Mouse (Mus musculus) heart, embryonic 16.5 days (tissue): Measurements from ENCODE around the gene Atp1a4. TPM values are rescaled to one million over a fixed set of nuclear protein-coding genes. Genes with fewer than 3 reads are reported as not detected.
"Not testable (repeated sequence)": the region's sequence is repeated elsewhere in the genome, so short reads cannot be mapped to it uniquely, and the experiment has no call there.

ENCODE experiments used
- ATAC-seq: fragments of 200-750 bp; cut with Nextera tagmentation; replicated peaks from 2 replicates; pipeline ENCODE4 v1.8.0; 2017; ENCODE audit warnings: moderate number of reproducible peaks; ENCODE audit not compliant: insufficient read depth, low FRiP score; ENCODE audit errors: extremely low read depth
- H3K27ac ChIP-seq: fragments of 300-500 bp; sonication (generic); 2 replicates; pipeline ENCODE4 v1.5.1; 2014; ENCODE audit warnings: mild to moderate bottlenecking, low read length, control low read depth, moderate library complexity
- H3K27me3 ChIP-seq: fragments of 300-500 bp; sonication (generic); 2 replicates; pipeline ENCODE4 v1.6.1; 2014; ENCODE audit warnings: low read length, mixed read lengths; ENCODE audit not compliant: control insufficient read depth, insufficient read depth
- H3K36me3 ChIP-seq: fragments of 300-500 bp; sonication (generic); 2 replicates; pipeline ENCODE4 v1.6.1; 2014; ENCODE audit not compliant: control insufficient read depth, insufficient read depth
- H3K4me1 ChIP-seq: fragments of 300-500 bp; sonication (generic); 2 replicates; pipeline ENCODE4 v1.6.1; 2014; ENCODE audit warnings: low read length, mixed read lengths; ENCODE audit not compliant: control insufficient read depth, insufficient read depth
- H3K4me2 ChIP-seq: fragments of 300-500 bp; sonication (generic); 2 replicates; pipeline ENCODE4 v1.6.1; 2014; ENCODE audit warnings: low read depth, mild to moderate bottlenecking, control low read depth, low read length
- H3K4me3 ChIP-seq: fragments of 300-500 bp; sonication (generic); 2 replicates; pipeline ENCODE4 v1.5.1; 2014; ENCODE audit warnings: mild to moderate bottlenecking, control low read depth, low read length
- H3K9ac ChIP-seq: fragments of 300-500 bp; sonication (generic); 2 replicates; pipeline ENCODE4 v1.6.1; 2014; ENCODE audit warnings: low read length, control low read depth
- H3K9me3 ChIP-seq: fragments of 300-500 bp; sonication (generic); replicated peaks from 2 replicates; pipeline ENCODE4 v1.6.1; 2016; ENCODE audit warnings: low read length; ENCODE audit not compliant: control insufficient read depth
- whole genome bisulfite sequencing: fragments of 180-500 bp; shearing (Covaris S2); extraction: QIAGEN DNeasy Blood & Tissue Kit; methylation state at CpG from one replicate; pipeline ENCODE4 v1.1.7; 2014; 5-methylcytosine and 5-hydroxymethylcytosine counted together
- polyA plus RNA-seq: library from polyadenylated mRNA; unstranded; fragments of >200 nt; fragmentation: Nextera tagmentation; extraction: Ambion mirVana; gene quantifications from 2 replicates; pipeline ENCODE4 v1.2.1, GENCODE M21; 2015

Gene Atp1a4
- polyA plus RNA-seq, 1 experiment from 2014 or later: 0.16 TPM

- 59% methylated on average over 5 of the region's 5 CpGs for WGBS
- no peak for ATAC-seq
- H3K36me3 ChIP-seq: 0 out of 2 replicates have a peak, but pooled peaks cover 2% of the 10 kb centered on the region
- no peak overlapping the region for H3K4me3 ChIP-seq
- no peak overlapping the region for H3K9ac ChIP-seq
- no peak overlapping the region for H3K4me2 ChIP-seq
- H3K27ac ChIP-seq: no peak overlapping the region
- no peaks in the 10 kb centered on the region for H3K9me3 ChIP-seq
- H3K27me3 ChIP-seq: no peaks in the 10 kb centered on the region
- H3K4me1 ChIP-seq: no peaks in the 10 kb centered on the region
Measured at GRCm38 (mm10) chr1:172274116-172274515, 15.9 kb upstream of the Atp1a4 start.

GRCm38 (mm10) chr1:172273386-172273785 lies 15.2 kb upstream of the Atp1a4 start:
- WGBS: 79% methylated on average over 6 of the region's 6 CpGs
- H3K4me2 ChIP-seq: no peak overlapping the region
- no peak overlapping the region for H3K9ac ChIP-seq
- H3K27me3 ChIP-seq: no peaks in the 10 kb centered on the region
- no peaks in the 10 kb centered on the region for H3K9me3 ChIP-seq
- H3K36me3 ChIP-seq: 0 out of 2 replicates have a peak, but pooled peaks cover 2% of the 10 kb centered on the region
- no peak overlapping the region for H3K4me3 ChIP-seq
- no peaks in the 10 kb centered on the region for H3K4me1 ChIP-seq
- no peak overlapping the region for H3K27ac ChIP-seq
- no peak for ATAC-seq

GRCm38 (mm10) chr1:172271765-172272164 lies 13.6 kb upstream of the Atp1a4 start:
- no peaks in the 10 kb centered on the region for H3K9me3 ChIP-seq
- no peak overlapping the region for H3K4me3 ChIP-seq
- 73% methylated on average over 10 of the region's 10 CpGs for WGBS
- H3K27ac ChIP-seq: no peak overlapping the region
- no peaks in the 10 kb centered on the region for H3K27me3 ChIP-seq
- no peak overlapping the region for H3K9ac ChIP-seq
- no peak overlapping the region for H3K4me2 ChIP-seq
- 0 out of 2 replicates have a peak, but pooled peaks cover 2% of the 10 kb centered on the region for H3K36me3 ChIP-seq
- ATAC-seq: no peak
- no peaks in the 10 kb centered on the region for H3K4me1 ChIP-seq

GRCm38 (mm10) chr1:172271208-172271607 lies 13.0 kb upstream of the Atp1a4 start:
- Histone ChIP-seq H3K27me3 (no peaks in the 10 kb centered on the region), H3K36me3 (no peaks in the 10 kb centered on the region), H3K27ac (no peak overlapping the region), H3K4me2 (no peak overlapping the region), H3K9me3 (no peaks in the 10 kb centered on the region), H3K9ac (no peak overlapping the region), H3K4me3 (no peak overlapping the region), H3K4me1 (no peaks in the 10 kb centered on the region)
- no peak for ATAC-seq
- 86% methylated on average over 3 of the region's 3 CpGs for WGBS

- H3K36me3 ChIP-seq: no peaks in the 10 kb centered on the region
- H3K4me3 ChIP-seq: no peak within 1 kb of the TSS
- H3K27ac ChIP-seq: peak within 1 kb of the TSS; percentile 67
- H3K9ac ChIP-seq: no peak within 1 kb of the TSS
- no peaks in the 10 kb centered on the region for H3K27me3 ChIP-seq
- no peak for ATAC-seq
- peaks cover 3% of the 10 kb centered on the region; the same call in 1 of the 2 replicates for H3K4me1 ChIP-seq
- no peak within 1 kb of the TSS for H3K4me2 ChIP-seq
- no peaks in the 10 kb centered on the region for H3K9me3 ChIP-seq
- 59% methylated on average over 8 of the region's 8 CpGs for WGBS
Measured at GRCm38 (mm10) chr1:172261477-172262078, 3.4 kb upstream of the Atp1a4 start, which contains the start of gene Igsf8. Gene Igsf8 (plus strand): TSS chr1:172261641.

GRCm38 (mm10) chr1:172247679-172248078 lies 10.5 kb downstream of the Atp1a4 start:
- H3K9ac ChIP-seq: no peak overlapping the region
- WGBS: 34% methylated on average over 2 of the region's 2 CpGs
- no peaks in the 10 kb centered on the region; the same call in 1 of the 2 replicates for H3K9me3 ChIP-seq
- peaks cover 16% of the 10 kb centered on the region for H3K4me1 ChIP-seq
- no peak overlapping the region for H3K4me3 ChIP-seq
- H3K27me3 ChIP-seq: no peaks in the 10 kb centered on the region; the same call in 1 of the 2 replicates
- ATAC-seq: no peak
- no peak overlapping the region for H3K27ac ChIP-seq
- H3K36me3 ChIP-seq: no peaks in the 10 kb centered on the region
- H3K4me2 ChIP-seq: no peak overlapping the region

GRCm38 (mm10) chr1:172247216-172247615 lies 11.0 kb downstream of the Atp1a4 start:
- no peak overlapping the region for H3K4me3 ChIP-seq
- H3K36me3 ChIP-seq: no peaks in the 10 kb centered on the region

GRCm38 (mm10) chr1:172244645-172245044 lies 13.6 kb downstream of the Atp1a4 start:
- not testable (repeated sequence) for ATAC-seq, H3K4me3 ChIP-seq, H3K27me3 ChIP-seq, H3K9me3 ChIP-seq, H3K36me3 ChIP-seq, H3K27ac ChIP-seq, H3K9ac ChIP-seq
- WGBS: 50% methylated on average over 23 of the region's 23 CpGs
- Histone ChIP-seq H3K4me2 (peak overlapping the region; percentile 47), H3K4me1 (peaks cover 17% of the 10 kb centered on the region)

More at GRCm38 (mm10) chr1:172247216-172247615, 11.0 kb downstream of the Atp1a4 start:
- no peak overlapping the region for H3K27ac ChIP-seq
- no peaks in the 10 kb centered on the region; the same call in 1 of the 2 replicates for H3K27me3 ChIP-seq
- H3K9ac ChIP-seq: no peak overlapping the region
- ATAC-seq: no peak
- H3K9me3 ChIP-seq: no peaks in the 10 kb centered on the region; the same call in 1 of the 2 replicates
- H3K4me1 ChIP-seq: peaks cover 17% of the 10 kb centered on the region
- no peak overlapping the region for H3K4me2 ChIP-seq
- 72% methylated on average over 4 of the region's 4 CpGs for WGBS

- Histone ChIP-seq H3K36me3 (no peaks in the 10 kb centered on the region), H3K4me1 (peaks cover 17% of the 10 kb centered on the region), H3K9me3 (no peaks in the 10 kb centered on the region; the same call in 1 of the 2 replicates), H3K27ac (peak overlapping the region; percentile 86), H3K4me2 (peak overlapping the region; percentile 47), H3K4me3 (peak overlapping the region; percentile 26), H3K27me3 (no peaks in the 10 kb centered on the region; the same call in 1 of the 2 replicates), H3K9ac (peak overlapping the region; percentile 27)
- ATAC-seq: 0 out of 2 replicates have a peak, but pooled peaks have one; percentile 39
- WGBS: 30% methylated on average over 16 of the region's 16 CpGs
Measured at GRCm38 (mm10) chr1:172243547-172244205, 14.5 kb downstream of the Atp1a4 start.
